Mouse (Mus musculus) effector memory CD4-positive, alpha-beta T cell, adult 5 months (primary cell): ENCODE data around the gene Olfr764-ps1. TPM values are rescaled to one million over a fixed set of nuclear protein-coding genes. Genes with fewer than 3 reads are reported as not detected.

Experiments
- polyA plus RNA-seq: library from polyadenylated mRNA; unstranded; fragments of 100-300 nt; shearing (Covaris generic); gene quantifications from one replicate; pipeline ENCODE4 v1.2.1, GENCODE M21; 2017

The Olfr764-ps1 gene
- not detected for polyA plus RNA-seq

DNA sequence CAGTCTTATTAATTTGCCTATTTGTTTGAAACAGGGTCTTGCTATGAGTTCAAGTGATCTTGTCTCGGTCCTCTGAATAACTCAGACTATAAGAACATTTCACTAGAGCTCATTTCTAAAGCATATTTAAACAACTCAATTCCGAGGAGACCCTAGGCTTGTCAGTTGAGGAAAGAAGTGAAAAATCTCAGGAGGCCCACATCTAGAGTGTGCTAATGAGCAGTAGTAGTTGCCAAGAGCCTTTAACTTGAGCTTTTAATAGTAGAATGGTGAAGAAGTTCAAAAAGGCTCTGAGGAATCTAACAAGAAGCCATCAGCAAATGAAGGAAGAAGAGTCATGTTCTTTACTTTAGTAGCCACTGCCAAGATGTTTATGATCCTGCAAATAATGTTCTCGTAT, at the start of gene Olfr764-ps1:
Gene Olfr764-ps1, minus strand, starts transcription at position 101 of the 400 bp plus-strand sequence.

DNA sequence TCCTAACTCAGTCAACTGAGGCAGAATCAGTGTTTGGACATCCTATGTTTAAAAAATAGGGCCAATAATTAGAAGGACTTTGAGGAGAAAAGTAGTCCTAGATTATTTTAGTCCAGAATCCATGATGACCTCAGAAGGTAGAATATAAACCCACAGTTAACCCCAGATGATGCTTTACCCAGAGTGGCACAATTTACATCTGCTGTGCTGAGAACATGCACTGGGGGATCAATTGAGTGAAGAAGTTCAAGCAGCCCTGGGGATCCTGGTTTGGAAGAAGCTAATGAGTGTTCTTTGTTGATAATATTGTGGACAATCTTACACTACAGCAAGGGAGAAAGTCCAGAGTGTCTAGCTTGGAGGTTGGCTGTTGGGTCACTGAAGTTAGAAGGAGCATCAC, 43.1 kb upstream of the Olfr764-ps1 start, which contains the start of gene Olfr767:
Gene Olfr767, minus strand, starts transcription at position 101 of the 400 bp plus-strand sequence.

DNA sequence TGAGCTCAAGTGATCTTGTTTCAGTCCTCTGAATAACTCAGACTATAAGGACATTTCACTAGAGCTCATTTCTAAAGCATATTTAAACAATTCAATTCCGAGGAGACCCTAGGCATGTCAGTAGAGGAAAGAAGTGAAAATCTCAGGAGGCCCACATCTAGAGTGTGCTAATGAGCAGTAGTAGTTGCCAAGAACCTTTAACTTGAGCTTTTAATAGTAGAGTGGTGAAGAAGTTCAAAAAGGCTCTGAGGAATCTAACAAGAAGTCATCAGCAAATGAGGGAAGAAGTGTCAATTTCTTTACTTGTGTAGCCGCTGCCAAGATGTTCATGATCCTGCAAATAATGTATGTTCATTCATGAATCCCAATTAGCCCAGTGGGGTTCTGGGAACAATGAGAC, 29.2 kb upstream of the Olfr764-ps1 start, which contains the start of gene Olfr766-ps1:
Gene Olfr766-ps1, minus strand, starts transcription at position 101 of the 400 bp plus-strand sequence.

DNA sequence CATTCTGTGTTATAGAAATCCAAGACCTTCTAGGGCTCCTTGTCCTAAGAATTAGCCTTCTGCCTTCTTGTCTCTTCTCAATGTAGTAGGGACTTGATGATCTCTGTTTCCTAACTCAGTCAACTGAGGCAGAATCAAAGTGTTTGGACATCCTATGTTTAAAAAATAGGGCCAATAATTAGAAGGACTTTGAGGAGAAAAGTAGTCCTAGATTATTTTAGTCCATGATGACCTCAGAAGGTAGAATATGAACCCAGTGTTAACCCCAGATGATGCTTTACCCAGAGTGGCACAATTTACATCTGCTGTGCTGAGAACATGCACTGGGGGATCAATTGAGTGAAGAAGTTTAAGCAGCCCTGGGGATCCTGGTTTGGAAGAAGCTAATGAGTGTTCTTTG, 10.2 kb upstream of the Olfr764-ps1 start, which contains the start of gene Olfr765:
Gene Olfr765, minus strand, starts transcription at position 101 of the 400 bp plus-strand sequence.

DNA sequence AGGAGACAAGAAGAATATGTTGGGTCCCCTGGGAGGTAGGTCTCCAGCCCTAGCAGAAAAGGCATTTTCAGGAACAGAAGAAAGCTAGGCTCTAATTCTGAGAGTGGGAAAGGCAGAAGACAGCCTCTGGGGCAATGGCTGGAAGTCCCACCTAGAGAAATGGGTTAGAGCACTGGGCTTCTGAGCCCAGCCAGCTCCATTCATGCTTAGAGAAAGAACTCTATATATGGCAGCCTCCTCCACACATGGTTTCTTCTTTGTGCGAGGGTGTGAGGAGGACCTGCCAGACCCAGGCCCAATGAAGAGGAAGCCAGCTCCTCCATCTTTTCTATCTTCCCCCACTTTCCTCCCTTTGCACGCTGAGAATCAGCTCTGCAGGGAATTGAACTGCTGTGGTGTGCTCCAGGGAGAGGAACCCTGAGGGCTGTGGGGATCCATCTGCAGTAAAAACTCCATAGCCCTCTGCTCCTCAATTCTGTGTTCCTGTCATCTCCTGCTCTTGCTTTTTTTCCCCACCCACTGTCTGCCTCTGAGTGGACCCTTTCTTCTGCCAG, 29.3 kb downstream of the Olfr764-ps1 start, which contains the start of gene Olfr763:
Gene Olfr763, plus strand, starts transcription at position 504 of the 554 bp plus-strand sequence.

DNA sequence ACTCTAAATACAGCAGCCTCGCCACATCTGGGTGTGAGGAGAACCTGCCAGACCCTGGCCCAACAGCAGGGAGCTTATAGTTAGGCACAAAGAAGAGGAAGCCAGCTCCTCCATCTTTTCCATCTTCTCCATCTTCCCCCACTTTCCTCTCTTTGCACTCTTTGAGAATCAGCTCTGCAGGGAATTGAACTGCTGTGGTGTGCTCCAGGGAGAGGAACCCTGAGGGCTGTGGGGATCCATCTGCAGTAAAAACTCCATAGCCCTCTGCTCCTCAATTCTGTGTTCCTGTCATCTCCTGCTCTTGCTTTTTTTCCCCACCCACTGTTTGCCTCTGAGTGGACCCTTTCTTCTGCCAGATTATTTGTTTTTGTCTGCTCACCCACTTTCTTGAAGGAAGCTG, 50.6 kb downstream of the Olfr764-ps1 start, which contains the start of gene Olfr9:
Gene Olfr9, plus strand, starts transcription at position 301 of the 400 bp plus-strand sequence.

Other genes with a start within 250 kb of the Olfr764-ps1 start
- not detected for gene Mmp19, start 249.0 kb downstream of the Olfr764-ps1 start, polyA plus RNA-seq
- gene Dnajc14, start 235.8 kb downstream of the Olfr764-ps1 start, polyA plus RNA-seq: 57.7 TPM
- 2.0 TPM for gene Tmem198b, start 235.5 kb downstream of the Olfr764-ps1 start, polyA plus RNA-seq
- 108 TPM for gene Sarnp, start 222.6 kb downstream of the Olfr764-ps1 start, polyA plus RNA-seq
- gene Ormdl2, start 218.3 kb downstream of the Olfr764-ps1 start, polyA plus RNA-seq: 34.9 TPM
- 2.0 TPM for gene Gdf11, start 148.2 kb downstream of the Olfr764-ps1 start, polyA plus RNA-seq
- gene Cd63, start 138.9 kb downstream of the Olfr764-ps1 start, polyA plus RNA-seq: not detected
- gene Rdh5, start 117.0 kb downstream of the Olfr764-ps1 start, polyA plus RNA-seq: 6.6 TPM
- gene Bloc1s1, start 115.9 kb downstream of the Olfr764-ps1 start, polyA plus RNA-seq: 118 TPM
- 45.8 TPM for gene Itga7, start 106.1 kb downstream of the Olfr764-ps1 start, polyA plus RNA-seq
- not detected for gene Mettl7b, start 78.9 kb downstream of the Olfr764-ps1 start, polyA plus RNA-seq
- gene Olfr9, start 50.5 kb downstream of the Olfr764-ps1 start, polyA plus RNA-seq: 0.20 TPM
- gene Olfr763, start 29.1 kb downstream of the Olfr764-ps1 start, polyA plus RNA-seq: not detected
- not detected for gene Olfr765, start 10.1 kb upstream of the Olfr764-ps1 start, polyA plus RNA-seq
- gene Olfr766-ps1, start 29.1 kb upstream of the Olfr764-ps1 start, polyA plus RNA-seq: not detected
- not detected for gene Olfr767, start 43.0 kb upstream of the Olfr764-ps1 start, polyA plus RNA-seq
- gene Olfr768, start 59.5 kb upstream of the Olfr764-ps1 start, polyA plus RNA-seq: not detected
- gene Olfr769, start 78.0 kb upstream of the Olfr764-ps1 start, polyA plus RNA-seq: not detected
- not detected for gene Olfr770, start 99.1 kb upstream of the Olfr764-ps1 start, polyA plus RNA-seq
- not detected for gene Olfr771, start 124.9 kb upstream of the Olfr764-ps1 start, polyA plus RNA-seq
- not detected for gene Olfr772, start 138.0 kb upstream of the Olfr764-ps1 start, polyA plus RNA-seq
- not detected for gene Olfr773, start 147.5 kb upstream of the Olfr764-ps1 start, polyA plus RNA-seq
- not detected for gene Olfr774, start 196.3 kb upstream of the Olfr764-ps1 start, polyA plus RNA-seq
- not detected for gene Olfr775, start 208.5 kb upstream of the Olfr764-ps1 start, polyA plus RNA-seq
- gene Olfr776, start 219.2 kb upstream of the Olfr764-ps1 start, polyA plus RNA-seq: not detected
- gene Olfr777, start 231.6 kb upstream of the Olfr764-ps1 start, polyA plus RNA-seq: not detected